Mouse (Mus musculus) hindbrain, embryonic 11.5 days (tissue): Measurements from ENCODE around the gene Unk. TPM values are rescaled to one million over a fixed set of nuclear protein-coding genes. Genes with fewer than 3 reads are reported as not detected.
A peak's percentile ranks its signal among the peaks of the same experiment; 100 is the strongest.

Source experiments
- ATAC-seq: fragments of 200-750 bp; cut with Nextera tagmentation; 2 replicates; pipeline ENCODE4 v1.8.0; 2017; ENCODE audit warnings: mild to moderate bottlenecking, moderate TSS enrichment, moderate library complexity; ENCODE audit not compliant: low FRiP score
- DNase-seq: peaks from one replicate; pipeline ENCODE4 v3.0.0-alpha.2; 2015; ENCODE audit warnings: low spot score
- H3K27ac ChIP-seq: fragments of 300-500 bp; sonication (generic); 2 replicates; pipeline ENCODE4 v1.5.1; 2014; ENCODE audit warnings: mild to moderate bottlenecking, low read depth, low read length
- H3K27me3 ChIP-seq: fragments of 300-500 bp; sonication (generic); 2 replicates; pipeline ENCODE4 v1.6.1; 2014; ENCODE audit warnings: mild to moderate bottlenecking, low read length, moderate library complexity, mixed read lengths; ENCODE audit not compliant: control insufficient read depth, insufficient read depth
- H3K36me3 ChIP-seq: fragments of 300-500 bp; sonication (generic); 2 replicates; pipeline ENCODE4 v1.6.1; 2014; ENCODE audit warnings: mild to moderate bottlenecking, low read length, moderate library complexity, mixed read lengths; ENCODE audit not compliant: control insufficient read depth, insufficient read depth
- H3K4me1 ChIP-seq: fragments of 300-500 bp; sonication (generic); replicated peaks from 2 replicates; pipeline ENCODE4 v1.6.1; 2014; ENCODE audit warnings: low read length, mixed read lengths; ENCODE audit not compliant: control insufficient read depth, insufficient read depth
- H3K4me2 ChIP-seq: fragments of 300-500 bp; sonication (generic); replicated peaks from 2 replicates; pipeline ENCODE4 v1.6.1; 2014; ENCODE audit warnings: mild to moderate bottlenecking, low read depth, low read length
- H3K4me3 ChIP-seq: fragments of 300-500 bp; sonication (generic); 2 replicates; pipeline ENCODE4 v1.5.1; 2014; ENCODE audit warnings: low read depth, low read length
- H3K9ac ChIP-seq: fragments of 300-500 bp; sonication (generic); 2 replicates; pipeline ENCODE4 v1.6.1; 2014; ENCODE audit warnings: low read depth, low read length
- H3K9me3 ChIP-seq: fragments of 300-500 bp; sonication (generic); 2 replicates; pipeline ENCODE4 v1.6.1; 2016; ENCODE audit warnings: low read length; ENCODE audit not compliant: control insufficient read depth
- WGBS: fragments of 180-500 bp; shearing (Covaris S2); extraction: QIAGEN DNeasy Blood & Tissue Kit; methylation state at CpG from one replicate; pipeline ENCODE4 v1.1.7; 2014; 5-methylcytosine and 5-hydroxymethylcytosine counted together
- polyA plus RNA-seq: library from polyadenylated mRNA; unstranded; fragments of >200 nt; fragmentation: Nextera tagmentation; extraction: Ambion mirVana; gene quantifications from 2 replicates; pipeline ENCODE4 v1.2.1, GENCODE M21; 2014

Unk gene
- polyA plus RNA-seq: 25.8 and 26.9 TPM in 2 replicates

- DNase-seq (peak; percentile 99), ATAC-seq (peak; percentile 93)
- no peaks in the 10 kb centered on the region for H3K27me3 ChIP-seq
- under 1% methylated on average over 63 of the region's 67 CpGs for WGBS
- H3K4me3 ChIP-seq: peak within 1 kb of the TSS; percentile 54
- peak within 1 kb of the TSS; percentile 81 for H3K4me2 ChIP-seq
- H3K27ac ChIP-seq: peak within 1 kb of the TSS; percentile 90
- H3K9me3 ChIP-seq: no peaks in the 10 kb centered on the region
- no peaks in the 10 kb centered on the region; the same call in 1 of the 2 replicates for H3K36me3 ChIP-seq
- peak within 1 kb of the TSS; percentile 87 for H3K9ac ChIP-seq
- H3K4me1 ChIP-seq: peaks cover 3% of the 10 kb centered on the region; the same call in 1 of the 2 replicates
These were observed at the start of gene Unk for GRCm38 (mm10) chr11:116030088-116030897. Gene Unk, plus strand, starts transcription at chr11:116030322.

GRCm38 (mm10) chr11:115982472-115982871, 47.6 kb upstream of the Unk start:
- DNase-seq (no peak), ATAC-seq (no peak)
- WGBS: 90% methylated on average over 15 of the region's 15 CpGs
- Histone ChIP-seq H3K27me3 (peaks cover 3% of the 10 kb centered on the region; the same call in 1 of the 2 replicates), H3K9ac (no peak overlapping the region), H3K36me3 (no peaks in the 10 kb centered on the region), H3K4me1 (no peaks in the 10 kb centered on the region), H3K27ac (no peak overlapping the region), H3K9me3 (no peaks in the 10 kb centered on the region), H3K4me2 (no peak overlapping the region), H3K4me3 (no peak overlapping the region)

- Histone ChIP-seq H3K27ac (no peak overlapping the region), H3K36me3 (no peaks in the 10 kb centered on the region), H3K9ac (no peak overlapping the region), H3K27me3 (peaks cover 2% of the 10 kb centered on the region; the same call in 1 of the 2 replicates), H3K9me3 (no peaks in the 10 kb centered on the region), H3K4me1 (no peaks in the 10 kb centered on the region), H3K4me3 (no peak overlapping the region), H3K4me2 (no peak overlapping the region)
- ATAC-seq (no peak), DNase-seq (no peak)
- WGBS: 91% methylated on average over 7 of the region's 8 CpGs
These were observed 46.8 kb upstream of the Unk start for GRCm38 (mm10) chr11:115983291-115983690.

GRCm38 (mm10) chr11:115989686-115990085, 40.4 kb upstream of the Unk start:
- Histone ChIP-seq H3K27me3 (no peaks in the 10 kb centered on the region), H3K4me2 (peak overlapping the region; percentile 6; the same call in 1 of the 2 replicates)

GRCm38 (mm10) chr11:115992098-115992497, 38.0 kb upstream of the Unk start:
- no peaks in the 10 kb centered on the region for H3K4me1 ChIP-seq
- no peak overlapping the region for H3K27ac ChIP-seq
- H3K27me3 ChIP-seq: no peaks in the 10 kb centered on the region
- no peaks in the 10 kb centered on the region for H3K36me3 ChIP-seq
- no peak overlapping the region for H3K9ac ChIP-seq
- no peak for ATAC-seq
- no peak overlapping the region for H3K4me2 ChIP-seq
- 62% methylated on average over 4 of the region's 4 CpGs for WGBS
- H3K9me3 ChIP-seq: no peaks in the 10 kb centered on the region
- H3K4me3 ChIP-seq: no peak overlapping the region
- no peak for DNase-seq

More at GRCm38 (mm10) chr11:115989686-115990085, 40.4 kb upstream of the Unk start:
- no peaks in the 10 kb centered on the region for H3K36me3 ChIP-seq
- ATAC-seq: no peak
- no peak for DNase-seq
- WGBS: 40% methylated on average over 15 of the region's 15 CpGs
- H3K9ac ChIP-seq: no peak overlapping the region
- H3K9me3 ChIP-seq: no peaks in the 10 kb centered on the region
- no peaks in the 10 kb centered on the region for H3K4me1 ChIP-seq
- no peak overlapping the region; the same call in 1 of the 2 replicates for H3K4me3 ChIP-seq
- H3K27ac ChIP-seq: no peak overlapping the region

- H3K36me3 ChIP-seq: no peaks in the 10 kb centered on the region
- DNase-seq (no peak), ATAC-seq (no peak)
- no peak overlapping the region for H3K4me2 ChIP-seq
- 88% methylated on average over 3 of the region's 3 CpGs for WGBS
- H3K4me3 ChIP-seq: no peak overlapping the region
- no peak overlapping the region for H3K9ac ChIP-seq
- no peak overlapping the region for H3K27ac ChIP-seq
- H3K4me1 ChIP-seq: no peaks in the 10 kb centered on the region
- H3K27me3 ChIP-seq: peaks cover 2% of the 10 kb centered on the region; the same call in 1 of the 2 replicates
- H3K9me3 ChIP-seq: no peaks in the 10 kb centered on the region
These were observed 34.9 kb upstream of the Unk start for GRCm38 (mm10) chr11:115995256-115995655.

GRCm38 (mm10) chr11:115997047-115997446, 33.1 kb upstream of the Unk start:
- H3K9ac ChIP-seq: no peak overlapping the region
- no peaks in the 10 kb centered on the region for H3K9me3 ChIP-seq
- DNase-seq (no peak), ATAC-seq (no peak)
- H3K27me3 ChIP-seq: peaks cover 2% of the 10 kb centered on the region; the same call in 1 of the 2 replicates
- H3K36me3 ChIP-seq: no peaks in the 10 kb centered on the region
- no peak overlapping the region for H3K27ac ChIP-seq
- H3K4me1 ChIP-seq: no peaks in the 10 kb centered on the region
- no peak overlapping the region for H3K4me2 ChIP-seq
- H3K4me3 ChIP-seq: no peak overlapping the region
- WGBS: 81% methylated on average over 4 of the region's 4 CpGs

GRCm38 (mm10) chr11:115997662-115998061, 32.5 kb upstream of the Unk start:
- H3K9me3 ChIP-seq: no peaks in the 10 kb centered on the region
- ATAC-seq (no peak), DNase-seq (no peak)
- H3K9ac ChIP-seq: no peak overlapping the region
- no peak overlapping the region for H3K4me2 ChIP-seq
- H3K27ac ChIP-seq: no peak overlapping the region
- H3K4me3 ChIP-seq: no peak overlapping the region
- H3K36me3 ChIP-seq: no peaks in the 10 kb centered on the region
- H3K27me3 ChIP-seq: peaks cover 2% of the 10 kb centered on the region; the same call in 1 of the 2 replicates
- H3K4me1 ChIP-seq: no peaks in the 10 kb centered on the region
- 70% methylated on average over 5 of the region's 5 CpGs for WGBS

GRCm38 (mm10) chr11:115999027-115999426, 31.1 kb upstream of the Unk start:
- no peak for ATAC-seq
- WGBS: 91% methylated on average over 7 of the region's 7 CpGs
- no peaks in the 10 kb centered on the region for H3K36me3 ChIP-seq

More at GRCm38 (mm10) chr11:115999027-115999426, 31.1 kb upstream of the Unk start:
- no peak overlapping the region for H3K27ac ChIP-seq
- no peak for DNase-seq
- peaks cover 2% of the 10 kb centered on the region; the same call in 1 of the 2 replicates for H3K27me3 ChIP-seq
- no peaks in the 10 kb centered on the region for H3K9me3 ChIP-seq
- H3K4me2 ChIP-seq: no peak overlapping the region
- no peak overlapping the region for H3K4me3 ChIP-seq
- no peaks in the 10 kb centered on the region for H3K4me1 ChIP-seq
- no peak overlapping the region for H3K9ac ChIP-seq
